Mouse (Mus musculus) olfactory bulb, adult 2 months (tissue): ENCODE results near the gene Chic2. TPM values are rescaled to one million over a fixed set of nuclear protein-coding genes. Genes with fewer than 3 reads are reported as not detected.

ENCODE experiments used
- H3K27ac ChIP-seq: fragments of 200-500 bp; 2 replicates; pipeline ENCODE4 v1.5.1; 2012; ENCODE audit warnings: low read depth, low read length; ENCODE audit not compliant: insufficient read depth
- H3K4me1 ChIP-seq: fragments of 200-500 bp; 2 replicates; pipeline ENCODE4 v1.6.1; 2012; ENCODE audit warnings: low read length; ENCODE audit not compliant: control insufficient read depth, insufficient read depth
- H3K4me3 ChIP-seq: fragments of 200-500 bp; 2 replicates; pipeline ENCODE4 v1.5.1; 2012; ENCODE audit warnings: mild to moderate bottlenecking, low read depth, low read length, moderate library complexity; ENCODE audit not compliant: insufficient read depth
- CTCF ChIP-seq: fragments of 200-500 bp; IDR thresholded peaks from 2 replicates; pipeline ENCODE4 v1.5.1; 2012; ENCODE audit warnings: low read depth, mild to moderate bottlenecking, low read length, moderate library complexity; ENCODE audit not compliant: insufficient read depth
- POLR2A ChIP-seq: fragments of 200-500 bp; IDR thresholded peaks from 2 replicates; pipeline ENCODE4 v1.6.1; 2012; ENCODE audit warnings: mild to moderate bottlenecking, low read depth, low read length, moderate library complexity; ENCODE audit not compliant: insufficient read depth
- WGBS: fragments of 180-500 bp; shearing (Covaris S2); methylation state at CpG from one replicate; pipeline ENCODE4 v1.1.7; 2018; 5-methylcytosine and 5-hydroxymethylcytosine counted together
- polyA plus RNA-seq: library from polyadenylated mRNA; stranded (reverse); fragments of >200 nt; gene quantifications from 2 replicates; pipeline ENCODE4 v1.2.4, GENCODE M21; 2012; ENCODE audit warnings: low replicate concordance; ENCODE audit not compliant: missing spikeins, insufficient read depth, insufficient read length

Gene Chic2
- polyA plus RNA-seq, 1 experiment, result 415 TPM

DNA sequence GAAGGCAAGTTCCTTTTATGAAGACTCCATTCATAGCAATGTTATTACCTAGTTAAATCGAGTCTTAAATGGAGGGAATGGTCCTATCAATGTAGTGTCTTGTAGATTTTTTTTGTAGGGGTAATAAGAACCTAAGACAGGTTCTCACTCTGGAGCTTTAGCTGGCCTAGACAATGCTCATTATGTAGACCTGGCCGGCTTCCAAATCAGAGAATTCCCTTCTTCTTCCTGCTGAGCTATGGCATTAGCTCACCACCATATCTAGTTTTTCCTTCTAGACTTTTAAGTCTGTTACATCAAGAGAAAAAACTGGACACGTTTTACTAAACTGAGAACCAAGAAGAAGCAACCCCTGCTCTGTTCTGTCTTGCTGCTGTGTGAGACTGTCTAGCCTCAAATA is 42.5 kb downstream of the Chic2 start:
- no peak for TF ChIP-seq CTCF
- TF ChIP-seq POLR2A, result no peak
- WGBS, result 49% methylated on average over 3 of the region's 3 CpGs
- Histone ChIP-seq H3K27ac (no peak overlapping the region), H3K4me3 (no peak overlapping the region), H3K4me1 (no peaks in the 10 kb centered on the region)

DNA sequence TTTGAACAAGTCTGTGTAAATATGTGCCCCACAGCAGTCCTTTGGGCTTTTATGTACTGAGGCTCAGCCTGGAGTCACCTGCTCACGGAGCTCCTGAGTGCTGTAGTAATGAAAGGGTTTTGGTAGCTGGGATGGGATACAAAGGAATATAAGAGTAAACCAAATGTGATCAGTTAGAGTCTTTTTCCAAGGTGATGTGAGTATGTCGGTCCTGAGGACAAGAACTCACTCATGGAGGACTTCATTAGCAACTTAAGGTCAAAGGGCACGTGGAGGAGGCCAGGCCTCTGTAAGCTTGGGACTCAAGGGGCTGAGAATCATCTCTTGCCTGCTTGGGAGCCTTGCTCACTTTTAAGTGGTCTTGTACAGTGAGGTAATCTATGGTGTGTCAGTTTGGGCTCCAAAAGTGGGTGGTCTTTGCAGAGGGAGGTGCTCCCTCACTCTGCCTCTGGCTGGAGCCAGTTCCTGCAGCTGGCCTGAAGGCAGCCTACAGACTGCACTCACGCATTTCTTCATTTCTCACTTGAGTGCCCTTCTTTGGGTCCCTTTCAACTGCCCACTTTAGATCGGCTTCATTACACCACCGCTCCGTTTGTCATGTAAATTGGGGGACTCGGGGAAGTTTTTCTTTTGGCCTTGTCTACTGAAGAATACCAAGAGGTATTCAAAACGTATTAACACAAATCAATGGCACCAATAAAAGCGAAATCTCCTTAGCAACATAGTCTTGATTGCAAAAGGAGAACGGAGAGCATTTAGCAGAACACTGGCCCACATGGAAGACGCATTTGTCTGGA is 45.7 kb downstream of the Chic2 start:
- 60% methylated on average over 12 of the region's 12 CpGs for WGBS
- no peak overlapping the region for H3K27ac ChIP-seq
- TF ChIP-seq CTCF (no peak), POLR2A (no peak)
- H3K4me3 ChIP-seq, result no peak overlapping the region
- no peaks in the 10 kb centered on the region for H3K4me1 ChIP-seq

DNA sequence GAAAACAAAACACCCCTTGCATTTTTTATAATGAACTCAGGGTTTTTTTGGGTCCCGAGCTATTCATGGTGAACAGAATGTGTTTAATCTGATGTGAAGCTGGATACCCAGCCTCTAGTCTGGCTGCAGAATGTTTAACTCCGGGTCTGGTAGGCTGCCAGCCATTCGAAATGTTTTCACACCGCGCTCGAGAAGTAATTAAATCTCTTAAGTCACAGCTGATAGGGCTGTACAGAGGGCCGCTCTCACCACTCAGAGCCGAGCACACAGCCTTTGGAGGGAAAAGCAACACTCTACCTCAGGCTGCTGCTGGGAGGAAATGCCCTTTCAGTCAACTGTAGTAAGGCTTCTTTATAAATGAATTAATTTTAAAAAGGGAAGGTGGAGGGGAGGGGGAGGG is 49.6 kb downstream of the Chic2 start:
- H3K27ac ChIP-seq, result no peak overlapping the region
- WGBS, result 17% methylated on average over 8 of the region's 8 CpGs
- no peaks in the 10 kb centered on the region for H3K4me1 ChIP-seq
- no peak for TF ChIP-seq CTCF
- no peak for TF ChIP-seq POLR2A
- no peak overlapping the region for H3K4me3 ChIP-seq

DNA sequence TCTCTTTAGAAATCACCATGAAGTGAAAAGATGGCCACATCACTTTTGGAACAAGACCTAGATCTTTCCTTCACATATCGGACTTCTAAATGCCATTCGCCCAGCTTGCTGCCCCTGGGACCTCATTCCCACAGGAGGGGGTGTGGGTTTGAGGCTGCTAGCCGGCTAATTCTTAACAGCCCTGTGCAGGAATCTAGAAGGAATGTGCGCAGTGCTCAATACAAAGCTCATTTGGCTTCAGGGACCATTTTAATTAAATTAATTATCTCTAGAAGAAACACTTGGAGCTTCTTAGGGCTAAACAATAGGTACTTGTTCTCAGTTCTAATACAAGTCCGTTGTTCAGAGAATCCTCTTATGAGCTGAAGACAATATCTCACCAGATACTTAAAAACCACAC is 60.5 kb downstream of the Chic2 start:
- H3K4me3 ChIP-seq, result no peak overlapping the region
- no peaks in the 10 kb centered on the region for H3K4me1 ChIP-seq
- TF ChIP-seq CTCF (no peak), POLR2A (no peak)
- H3K27ac ChIP-seq, result no peak overlapping the region
- WGBS, result 52% methylated on average over 5 of the region's 5 CpGs

DNA sequence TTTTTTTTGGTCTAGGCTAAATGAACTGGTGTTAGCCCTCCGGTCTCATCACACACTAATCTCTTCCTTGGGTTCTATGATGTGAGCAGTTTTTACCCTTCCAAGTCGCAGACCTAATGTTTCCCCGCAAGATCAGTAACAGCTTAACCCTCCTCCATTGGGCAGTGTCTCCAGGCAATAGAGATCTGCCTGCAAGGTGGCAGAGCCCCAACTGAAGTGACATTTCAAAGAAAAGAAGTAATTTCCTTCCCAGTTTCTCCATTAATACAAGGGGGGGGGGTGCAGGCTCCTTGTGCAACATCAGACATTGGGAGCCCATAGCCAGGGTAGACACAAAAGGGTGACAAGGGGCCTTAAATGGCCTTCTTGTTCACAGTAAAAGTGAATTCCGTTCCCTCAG is 64.0 kb downstream of the Chic2 start:
- no peak overlapping the region for H3K27ac ChIP-seq
- TF ChIP-seq POLR2A, result no peak
- no peak for TF ChIP-seq CTCF
- WGBS, result 71% methylated on average over 4 of the region's 4 CpGs

DNA sequence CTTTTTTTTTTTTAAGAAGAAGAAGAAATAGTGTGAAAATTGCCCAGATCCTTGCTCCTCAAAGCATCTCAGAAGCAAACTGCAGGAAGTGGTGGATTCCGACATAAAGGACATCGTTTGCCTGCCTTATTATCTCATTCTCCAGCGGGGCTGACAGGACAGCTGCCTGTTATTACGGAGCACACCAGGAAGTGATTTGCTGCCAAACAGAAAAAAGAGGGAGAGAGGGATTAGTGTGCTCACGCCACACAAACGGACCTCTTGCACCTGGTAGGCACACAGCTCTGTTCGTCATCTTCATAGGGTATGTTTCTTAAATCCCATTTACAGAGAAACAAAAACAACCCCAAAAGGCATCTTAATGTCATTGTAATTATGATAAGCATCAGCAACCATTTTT is 64.4 kb downstream of the Chic2 start:
- no peak for TF ChIP-seq CTCF
- H3K4me1 ChIP-seq, result peaks cover under 1% of the 10 kb centered on the region; the same call in 1 of the 2 replicates
- 50% methylated on average over 7 of the region's 7 CpGs for WGBS
- no peak overlapping the region for H3K27ac ChIP-seq
- no peak overlapping the region for H3K4me3 ChIP-seq

More for the DNA sequence above, 64.0 kb downstream of the Chic2 start:
- Histone ChIP-seq H3K4me3 (no peak overlapping the region), H3K4me1 (no peaks in the 10 kb centered on the region)

DNA sequence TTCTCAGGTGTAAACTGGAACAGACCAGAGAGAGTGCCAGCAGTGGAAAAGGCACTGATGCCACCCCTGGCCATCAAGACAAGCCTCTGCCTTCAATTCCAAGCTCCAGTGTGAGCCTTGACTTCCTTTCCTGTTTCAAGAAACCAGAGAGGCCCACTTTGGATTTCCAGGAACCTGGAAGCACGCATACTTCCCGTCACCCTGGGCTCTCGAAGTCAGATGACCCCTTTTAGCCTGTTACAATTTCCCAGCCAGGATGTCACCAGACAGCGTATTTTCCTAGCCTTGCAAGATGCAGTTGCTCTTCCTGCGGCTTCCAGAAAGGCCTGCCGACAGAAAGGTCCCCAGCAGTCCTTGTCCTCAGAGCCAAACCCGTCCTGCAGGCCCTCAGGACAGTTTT is 65.0 kb downstream of the Chic2 start:
- H3K4me1 ChIP-seq, result peaks cover 2% of the 10 kb centered on the region; the same call in 1 of the 2 replicates
- 68% methylated on average over 7 of the region's 7 CpGs for WGBS

DNA sequence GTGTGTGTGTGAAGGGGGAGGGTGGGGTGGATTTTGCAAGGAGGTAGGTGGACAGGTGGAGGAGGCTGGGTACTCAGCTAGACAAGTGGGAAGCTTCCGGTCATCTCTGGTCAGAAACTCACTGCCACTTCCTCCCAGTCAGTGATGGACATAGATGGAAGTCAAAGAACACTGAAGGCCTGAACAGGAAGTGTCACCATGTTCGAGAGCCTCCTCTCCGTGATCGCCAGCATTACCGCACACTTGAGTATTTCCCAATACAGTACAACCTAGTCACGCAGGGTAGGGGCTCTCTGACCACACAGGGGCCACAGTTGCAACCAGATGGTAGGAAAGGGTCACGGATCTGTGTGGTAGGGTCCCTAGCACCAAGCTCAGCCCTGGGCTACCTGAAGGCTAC is 69.1 kb downstream of the Chic2 start:
- TF ChIP-seq CTCF, result no peak
- TF ChIP-seq POLR2A, result no peak
- Histone ChIP-seq H3K4me1 (peaks cover 2% of the 10 kb centered on the region; the same call in 1 of the 2 replicates), H3K27ac (no peak overlapping the region), H3K4me3 (no peak overlapping the region)
- 95% methylated on average over 7 of the region's 7 CpGs for WGBS

More for the DNA sequence above, 65.0 kb downstream of the Chic2 start:
- H3K27ac ChIP-seq, result no peak overlapping the region
- H3K4me3 ChIP-seq, result no peak overlapping the region
- TF ChIP-seq POLR2A (no peak), CTCF (no peak)

DNA sequence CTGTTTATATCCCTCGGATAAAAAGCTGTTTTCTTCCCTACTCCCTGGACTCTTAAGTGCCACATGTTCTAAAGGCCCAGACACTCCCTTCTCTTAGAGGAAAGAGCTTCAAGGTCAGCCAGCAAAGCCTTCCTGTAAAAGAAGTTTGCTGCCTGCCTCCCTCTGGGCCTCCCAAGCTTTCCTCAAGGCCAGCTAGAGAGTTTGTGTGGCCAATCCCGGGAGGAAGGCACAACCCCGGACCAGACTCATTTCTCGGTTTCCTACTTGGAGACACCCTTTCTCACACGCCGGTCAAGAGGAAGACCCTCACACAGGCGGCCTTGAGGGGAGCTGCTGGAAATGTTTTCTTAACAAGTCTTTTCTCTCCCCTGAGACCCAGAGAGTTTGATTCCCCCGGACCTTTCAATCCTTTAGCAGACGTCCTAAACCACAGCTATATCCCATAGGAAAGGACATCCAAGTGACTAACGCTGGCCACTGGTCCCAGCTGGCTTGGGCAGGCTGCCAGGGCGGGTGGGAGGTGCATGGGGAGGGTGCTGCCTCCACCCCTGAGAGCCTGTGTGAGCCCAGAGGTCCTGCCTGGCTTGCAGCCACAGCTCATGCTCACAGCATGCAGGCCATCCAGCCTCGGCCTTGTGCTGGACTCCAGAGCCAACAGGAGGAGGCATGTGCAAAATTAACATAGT is 69.7 kb downstream of the Chic2 start:
- 50% methylated on average over 12 of the region's 12 CpGs for WGBS
- TF ChIP-seq CTCF (no peak), POLR2A (no peak)
- H3K27ac ChIP-seq, result no peak overlapping the region
- H3K4me1 ChIP-seq, result peaks cover 2% of the 10 kb centered on the region; the same call in 1 of the 2 replicates
- no peak overlapping the region for H3K4me3 ChIP-seq
